Mouse (Mus musculus) forebrain, embryonic 15.5 days (tissue): Measurements from ENCODE around the gene Insc. TPM values are rescaled to one million over a fixed set of nuclear protein-coding genes. Genes with fewer than 3 reads are reported as not detected.

Experiments
- ATAC-seq: fragments of 200-750 bp; cut with Nextera tagmentation; replicated peaks from 2 replicates; pipeline ENCODE4 v1.8.0; 2017; ENCODE audit warnings: mild to moderate bottlenecking, moderate TSS enrichment, moderate library complexity
- H3K27ac ChIP-seq: fragments of 300-500 bp; sonication (generic); replicated peaks from 2 replicates; pipeline ENCODE4 v1.5.1; 2015; ENCODE audit warnings: mild to moderate bottlenecking, inconsistent platforms
- H3K27me3 ChIP-seq: fragments of 300-500 bp; sonication (generic); 2 replicates; pipeline ENCODE4 v1.6.1; 2015; ENCODE audit warnings: inconsistent platforms
- H3K36me3 ChIP-seq: fragments of 300-500 bp; sonication (generic); 2 replicates; pipeline ENCODE4 v1.6.1; 2015; ENCODE audit warnings: mild to moderate bottlenecking, inconsistent platforms
- H3K4me1 ChIP-seq: fragments of 300-500 bp; sonication (generic); 2 replicates; pipeline ENCODE4 v1.6.1; 2015; ENCODE audit warnings: inconsistent platforms
- H3K4me2 ChIP-seq: fragments of 300-500 bp; sonication (generic); replicated peaks from 2 replicates; pipeline ENCODE4 v1.6.1; 2015; ENCODE audit warnings: mild to moderate bottlenecking, inconsistent platforms
- H3K4me3 ChIP-seq: fragments of 300-500 bp; sonication (generic); 2 replicates; pipeline ENCODE4 v1.5.1; 2015; ENCODE audit warnings: mild to moderate bottlenecking, inconsistent platforms
- H3K9ac ChIP-seq: fragments of 300-500 bp; sonication (generic); replicated peaks from 2 replicates; pipeline ENCODE4 v1.6.1; 2015; ENCODE audit warnings: mild to moderate bottlenecking, inconsistent platforms
- H3K9me3 ChIP-seq: fragments of 300-500 bp; sonication (generic); 2 replicates; pipeline ENCODE4 v1.6.1; 2016; ENCODE audit warnings: inconsistent platforms
- whole genome bisulfite sequencing: fragments of 180-500 bp; shearing (Covaris S2); methylation state at CpG from one replicate; pipeline ENCODE4 v1.1.7; 2015; ENCODE audit warnings: mixed read lengths; 5-methylcytosine and 5-hydroxymethylcytosine counted together
- polyA plus RNA-seq: library from polyadenylated mRNA; unstranded; fragments of >200 nt; fragmentation: Nextera tagmentation; extraction: Ambion mirVana; gene quantifications from 2 replicates; pipeline ENCODE4 v1.2.1, GENCODE M21; 2015

Insc gene
- polyA plus RNA-seq, 1 experiment from 2014 or later: 0.88 TPM

DNA sequence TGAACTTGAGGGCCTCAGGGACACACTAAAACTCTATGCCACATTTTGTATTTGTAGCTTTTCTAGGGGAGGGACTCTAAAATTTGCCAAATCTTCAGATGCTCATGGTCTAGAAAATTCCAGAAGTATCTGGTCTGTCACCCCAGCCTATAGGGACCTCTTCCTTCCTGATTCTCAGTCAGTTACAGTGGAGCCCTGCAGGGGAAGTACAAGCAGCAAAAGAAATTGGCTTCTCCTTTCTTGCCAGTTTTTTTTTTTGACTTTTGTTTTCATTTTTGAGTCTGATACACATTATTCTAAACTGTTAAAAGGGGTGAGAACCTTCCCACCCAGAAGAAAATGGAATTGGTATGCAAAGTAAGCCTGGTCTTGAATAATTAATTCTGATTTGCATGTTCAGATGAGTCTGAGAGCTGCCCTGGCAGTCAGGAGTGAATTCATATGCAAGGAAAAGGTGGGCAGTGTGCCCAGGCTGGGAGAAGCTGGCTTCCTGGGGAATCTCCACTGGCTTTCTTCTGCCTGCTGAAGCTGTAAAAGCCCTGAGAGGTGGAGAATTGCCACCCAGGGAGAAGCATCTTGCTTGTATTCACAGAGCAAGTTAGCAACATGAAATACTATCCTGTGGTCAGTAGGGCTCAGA lies 149.2 kb downstream of the Insc start:
- Histone ChIP-seq H3K27me3 (peaks cover 17% of the 10 kb centered on the region), H3K4me1 (peaks cover 28% of the 10 kb centered on the region), H3K9ac (no peak overlapping the region), H3K36me3 (no peaks in the 10 kb centered on the region), H3K4me2 (no peak overlapping the region), H3K27ac (no peak overlapping the region), H3K4me3 (no peak overlapping the region), H3K9me3 (no peaks in the 10 kb centered on the region)
- ATAC-seq: peak; percentile 87

DNA sequence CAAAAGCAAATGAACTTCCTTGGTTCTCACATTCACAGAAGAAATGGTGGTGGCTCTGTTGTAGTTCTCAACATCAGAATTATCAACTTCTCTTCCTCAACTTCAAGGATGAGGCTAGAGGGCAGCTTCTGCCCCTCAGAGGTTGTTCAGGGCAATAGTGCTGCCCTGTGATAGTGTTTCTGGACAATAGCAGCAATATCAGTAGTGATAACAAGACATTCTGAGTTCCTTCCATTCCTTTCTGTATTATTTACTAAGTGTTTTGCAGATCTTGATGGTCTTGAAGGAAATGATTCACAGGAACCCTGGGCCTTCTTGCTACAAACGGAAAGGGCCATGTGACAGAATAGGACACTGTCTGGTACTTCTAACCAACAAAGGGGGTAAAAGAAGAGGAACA lies 150.4 kb downstream of the Insc start:
- Histone ChIP-seq H3K27ac (no peak overlapping the region), H3K9ac (no peak overlapping the region), H3K9me3 (no peaks in the 10 kb centered on the region), H3K4me2 (no peak overlapping the region), H3K27me3 (peaks cover 17% of the 10 kb centered on the region), H3K36me3 (no peaks in the 10 kb centered on the region), H3K4me1 (peaks cover 28% of the 10 kb centered on the region), H3K4me3 (no peak overlapping the region)
- WGBS: 87% methylated on average over 1 of the region's 1 CpGs
- ATAC-seq: no peak

DNA sequence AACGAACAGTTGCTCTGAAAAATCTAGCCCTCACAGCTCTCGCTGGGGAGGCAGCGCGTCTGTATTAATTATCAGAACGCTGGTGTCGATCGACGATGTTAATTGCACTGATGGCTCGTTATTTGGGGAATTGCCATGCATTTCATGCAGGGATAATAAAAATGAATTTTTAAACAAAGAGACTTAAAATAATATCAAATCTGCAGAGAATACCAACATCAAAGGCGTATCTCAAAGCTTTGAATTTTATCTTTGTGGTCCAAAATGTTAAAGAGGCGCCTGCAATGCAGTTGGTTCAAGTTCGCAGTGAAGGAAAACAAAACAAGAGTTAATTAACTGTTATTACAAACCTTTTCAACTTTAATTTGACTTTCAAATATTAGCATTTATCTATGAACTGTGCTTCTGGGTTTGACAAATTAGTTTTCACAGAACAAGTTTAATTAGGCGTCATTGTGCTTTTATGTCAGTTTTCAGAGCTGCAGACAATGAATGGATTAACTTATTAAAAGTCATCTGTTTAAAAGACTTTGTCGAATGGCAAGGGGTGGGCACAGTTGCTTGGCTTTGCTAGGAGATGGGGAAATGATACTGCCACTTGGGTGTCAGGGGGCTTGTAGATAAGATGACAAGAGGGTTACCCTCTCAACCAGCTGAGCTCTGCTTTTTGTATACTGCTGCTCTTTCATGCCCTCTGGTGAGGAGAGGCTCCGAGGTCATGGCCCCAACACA lies 153.6 kb downstream of the Insc start:
- no peaks in the 10 kb centered on the region for H3K36me3 ChIP-seq
- ATAC-seq: peak; percentile 37
- peaks cover 28% of the 10 kb centered on the region for H3K4me1 ChIP-seq
- H3K27ac ChIP-seq: no peak overlapping the region
- H3K9ac ChIP-seq: no peak overlapping the region
- no peaks in the 10 kb centered on the region for H3K9me3 ChIP-seq
- WGBS: 13% methylated on average over 15 of the region's 15 CpGs
- H3K4me2 ChIP-seq: peak overlapping the region; percentile 7; the same call in 1 of the 2 replicates
- no peak overlapping the region for H3K4me3 ChIP-seq
- H3K27me3 ChIP-seq: peaks cover 34% of the 10 kb centered on the region

Other genes starting within 250 kb of the Insc start
- gene Cyp2r1, start 180.7 kb upstream of the Insc start, polyA plus RNA-seq: 1.1 TPM in 2 replicates
- 0.45 and 0.76 TPM in 2 replicates for gene Calca, start 107.3 kb upstream of the Insc start, polyA plus RNA-seq
- not detected in 2 replicates for gene Calcb, start 25.1 kb upstream of the Insc start, polyA plus RNA-seq